ENCODE assay signal across 1 mouse cellular context in genomic region chr16:17557947-17558480, GRCm38 (mm10).
TF ChIP-seq lines count a peak whose summit lies in the region.

No protein-coding gene starts in this region.

TF ChIP-seq in MEL, 35 proteins besides CTCF, POLR2A, EP300 and RAD21 (continued from another document):
- peak; percentile 95 for TF ChIP-seq SMC3 (IDR thresholded peaks at IDR 0.05; ENCODE audit: low read depth, low read length)
- no peak for TF ChIP-seq HCFC1 (IDR thresholded peaks at IDR 0.05; ENCODE audit: low read depth, low read length)
- TF ChIP-seq KAT2A (conservative IDR thresholded peaks at IDR 0.05; ENCODE audit: low read depth, low read length) = no peak
- TF ChIP-seq CHD2 (IDR thresholded peaks at IDR 0.05; ENCODE audit: low read length) = no peak
- TF ChIP-seq MAFK (IDR thresholded peaks at IDR 0.05; ENCODE audit: borderline replicate concordance, low read depth, low read length) = no peak
- TF ChIP-seq MAZ (IDR thresholded peaks at IDR 0.05; ENCODE audit: low read depth, low read length) = no peak
- peak; percentile 77 for TF ChIP-seq ZC3H11A (IDR thresholded peaks at IDR 0.05; ENCODE audit: low read depth, low read length)
- no peak for TF ChIP-seq GABPA (IDR thresholded peaks at IDR 0.05; ENCODE audit: low read depth, low read length)
